Mouse (Mus musculus) bone marrow, adult 2 months (tissue): ENCODE results near the gene Ddx39.

Experiments
- CTCF ChIP-seq: fragments of 200-500 bp; IDR thresholded peaks from 2 replicates; pipeline ENCODE4 v1.5.1; 2011; ENCODE audit warnings: low read length, control low read depth; ENCODE audit not compliant: control insufficient read depth, insufficient read depth
- POLR2A ChIP-seq: fragments of 200-500 bp; IDR thresholded peaks from 2 replicates; pipeline ENCODE4 v1.6.1; 2011; ENCODE audit warnings: low read depth, mild to moderate bottlenecking, control low read depth, low read length, borderline replicate concordance; ENCODE audit not compliant: control insufficient read depth

GRCm38 (mm10) chr8:83725521-83726102 is 10.6 kb downstream of the Ddx39 start:
- no peak for TF ChIP-seq CTCF
- TF ChIP-seq POLR2A, result no peak
